Mouse (Mus musculus) ZHBTc4 (cell line): Measurements from ENCODE around the gene Rgn.
A peak's percentile ranks its signal among the peaks of the same experiment; 100 is the strongest.

ENCODE experiments used
- DNase-seq: peaks from one replicate; pipeline ENCODE4 v3.0.0-alpha.2; 2011; ENCODE audit warnings: low read depth, low spot score

Gene Rgn

DNA sequence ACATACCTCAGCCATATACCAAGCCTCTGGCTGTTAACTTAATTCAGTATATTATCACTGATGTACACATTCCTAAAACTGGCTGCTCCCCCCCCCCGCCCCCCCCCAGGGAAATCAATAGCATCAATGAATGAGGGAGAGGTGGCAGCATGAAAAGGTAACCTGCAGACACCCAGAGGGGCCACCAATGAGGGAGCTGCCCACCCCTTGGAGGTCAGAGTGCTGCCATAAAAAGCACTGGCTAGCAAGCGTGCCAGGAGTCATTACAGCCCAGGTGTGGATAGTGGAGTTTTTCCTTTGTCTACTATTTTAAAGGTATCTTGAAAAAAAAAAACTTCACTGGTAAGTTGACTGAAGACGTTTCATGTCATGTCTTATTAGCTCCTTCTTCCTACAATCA lies at the start of gene Rgn:
Gene Rgn, plus strand, starts transcription at position 256 of the 400 bp plus-strand sequence.
- DNase-seq = no peak

GRCm38 (mm10) chrX:20520290-20520939 lies 29.2 kb upstream of the Rgn start:
- no peak for DNase-seq

GRCm38 (mm10) chrX:20521578-20521977 lies 28.0 kb upstream of the Rgn start:
- no peak for DNase-seq

- no peak for DNase-seq
Observed at GRCm38 (mm10) chrX:20532621-20533020, 17.0 kb upstream of the Rgn start.

DNA sequence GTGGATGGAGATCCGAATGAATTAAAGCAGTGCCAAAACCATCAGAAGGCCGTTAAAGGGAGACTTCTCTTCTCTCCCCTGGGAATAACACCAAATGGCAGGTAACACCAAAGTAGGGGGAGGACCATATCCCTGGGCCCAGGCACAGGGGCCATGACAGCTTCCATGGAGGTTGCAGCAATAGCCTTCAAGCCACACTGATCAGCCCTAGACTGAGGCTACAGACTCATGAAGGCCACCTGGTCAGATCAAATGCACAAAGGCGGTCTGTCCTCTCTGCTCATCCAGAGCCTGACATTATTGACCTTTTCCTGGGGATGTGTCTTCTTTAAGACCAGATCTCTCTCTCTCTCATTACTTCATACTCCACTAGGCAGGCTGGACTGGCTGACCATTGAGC lies 5.7 kb upstream of the Rgn start:
- DNase-seq = no peak

DNA sequence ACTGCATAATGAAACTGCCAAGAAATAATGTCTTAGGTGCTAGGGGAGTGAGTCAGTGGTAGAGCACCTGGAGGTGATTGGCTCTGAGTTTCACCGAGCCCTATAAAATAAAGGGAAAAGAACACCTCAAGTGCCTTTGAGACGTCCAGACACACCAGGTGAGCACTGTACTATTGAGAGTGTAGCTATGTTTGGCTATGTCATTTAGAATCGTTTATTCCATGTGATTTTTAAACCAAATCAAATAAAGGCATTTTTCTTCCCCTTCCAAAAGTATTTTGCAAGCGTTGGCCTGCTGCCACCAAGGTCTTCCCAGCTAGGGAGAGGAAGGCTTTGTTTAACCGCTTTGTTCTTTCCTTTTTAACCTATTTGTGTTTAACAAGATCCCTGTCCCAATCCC lies 2.0 kb upstream of the Rgn start:
- no peak for DNase-seq

GRCm38 (mm10) chrX:20548011-20548879 lies 1.3 kb upstream of the Rgn start:
- peak; percentile 15 for DNase-seq

DNA sequence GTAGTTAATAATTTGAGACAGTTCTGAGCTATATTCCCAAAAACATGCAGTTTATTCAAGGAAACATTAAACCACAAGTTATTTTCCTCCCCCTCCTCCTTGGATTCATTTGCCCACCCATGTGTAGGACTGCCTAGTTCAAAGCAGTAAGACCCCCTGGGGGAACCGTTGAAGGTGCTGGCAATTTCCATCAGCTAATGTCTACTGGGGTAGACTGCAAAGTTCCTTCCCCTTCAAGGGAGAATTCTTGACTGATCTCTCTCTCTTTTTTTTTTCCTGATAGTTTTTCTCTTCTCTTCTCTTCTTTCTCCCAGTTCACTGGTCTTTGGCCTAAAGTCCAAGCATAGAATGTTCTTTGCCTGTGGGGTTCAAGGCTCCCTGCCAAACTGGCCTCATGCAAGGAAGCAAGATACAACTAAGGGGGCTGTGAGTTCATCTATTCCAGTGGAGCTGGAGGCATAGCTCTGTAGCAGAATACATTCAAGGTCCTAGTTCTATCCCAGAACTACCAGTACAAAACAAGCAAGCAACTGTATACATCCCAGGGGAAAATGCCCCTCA lies 627 bp upstream of the Rgn start:
- no peak for DNase-seq

DNA sequence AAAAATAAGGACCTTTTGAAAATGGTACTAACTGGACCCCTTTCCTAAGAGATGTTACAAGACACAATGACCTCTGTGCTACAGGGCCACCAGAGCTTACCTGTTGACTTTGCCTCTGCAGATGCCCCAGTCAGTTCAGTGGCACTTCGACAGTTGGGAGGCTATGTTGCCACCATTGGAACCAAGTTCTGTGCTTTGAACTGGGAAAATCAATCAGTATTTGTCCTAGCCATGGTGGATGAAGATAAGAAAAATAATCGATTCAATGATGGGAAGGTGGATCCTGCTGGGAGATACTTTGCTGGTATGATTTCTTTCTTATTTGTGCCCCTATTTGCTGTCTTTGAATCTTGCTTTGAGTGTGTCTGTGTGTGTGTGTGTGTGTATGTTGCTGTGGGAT lies 2.6 kb downstream of the Rgn start:
- no peak for DNase-seq

- no peak for DNase-seq
Observed at GRCm38 (mm10) chrX:20561846-20562245, 12.3 kb downstream of the Rgn start.

- no peak for DNase-seq
Observed at GRCm38 (mm10) chrX:20563941-20564340, 14.4 kb downstream of the Rgn start.

DNA sequence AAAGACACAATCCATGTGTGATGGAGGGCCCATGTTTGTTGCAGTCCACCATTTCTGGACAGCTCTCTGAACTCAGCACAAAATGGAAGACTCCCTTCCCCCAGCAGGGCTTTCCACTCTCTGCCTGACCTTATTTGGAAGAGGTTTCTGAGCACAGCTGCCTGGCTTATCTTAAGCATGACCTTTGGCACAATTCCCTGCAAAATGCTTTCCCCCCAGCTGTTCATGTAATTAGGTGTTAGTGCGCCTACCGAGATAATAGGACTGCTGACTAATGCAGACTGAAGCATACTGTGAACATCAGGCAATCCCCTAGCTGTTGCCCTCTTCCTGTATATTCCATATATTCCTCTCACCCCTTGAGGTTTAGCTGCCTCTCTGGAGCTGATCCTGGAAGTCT lies 21.4 kb downstream of the Rgn start:
- DNase-seq = peak; percentile 8

- DNase-seq = no peak
Observed at GRCm38 (mm10) chrX:20572683-20573082, 23.1 kb downstream of the Rgn start.

- DNase-seq = no peak
Observed at GRCm38 (mm10) chrX:20573927-20574326, 24.3 kb downstream of the Rgn start.

GRCm38 (mm10) chrX:20587968-20588367 lies 38.4 kb downstream of the Rgn start:
- peak; percentile 4 for DNase-seq

GRCm38 (mm10) chrX:20608500-20608899 lies 58.9 kb downstream of the Rgn start:
- DNase-seq = no peak
